Mouse (Mus musculus) heart, embryonic 13.5 days (tissue): ENCODE measurements around the gene Rab22a. TPM values are rescaled to one million over a fixed set of nuclear protein-coding genes. Genes with fewer than 3 reads are reported as not detected.
A peak's percentile ranks its signal among the peaks of the same experiment; 100 is the strongest.
"Not testable (repeated sequence)": the region's sequence is repeated elsewhere in the genome, so short reads cannot be mapped to it uniquely, and the experiment has no call there.

Source experiments
- ATAC-seq: fragments of 200-750 bp; cut with Nextera tagmentation; 2 replicates; pipeline ENCODE4 v1.8.0; 2017; ENCODE audit warnings: moderate TSS enrichment; ENCODE audit not compliant: insufficient number of reproducible peaks, low FRiP score, low TSS enrichment; ENCODE audit errors: extremely low read depth
- H3K27ac ChIP-seq: fragments of 300-500 bp; sonication (generic); replicated peaks from 2 replicates; pipeline ENCODE4 v1.5.1; 2015; ENCODE audit warnings: moderate library complexity, mild to moderate bottlenecking, inconsistent platforms
- H3K27me3 ChIP-seq: fragments of 300-500 bp; sonication (generic); replicated peaks from 2 replicates; pipeline ENCODE4 v1.6.1; 2015; ENCODE audit warnings: mild to moderate bottlenecking, inconsistent platforms
- H3K36me3 ChIP-seq: fragments of 300-500 bp; sonication (generic); 2 replicates; pipeline ENCODE4 v1.6.1; 2015; ENCODE audit warnings: mild to moderate bottlenecking, inconsistent platforms
- H3K4me1 ChIP-seq: fragments of 300-500 bp; sonication (generic); 2 replicates; pipeline ENCODE4 v1.6.1; 2015; ENCODE audit warnings: inconsistent platforms
- H3K4me2 ChIP-seq: fragments of 300-500 bp; sonication (generic); 2 replicates; pipeline ENCODE4 v1.6.1; 2015; ENCODE audit warnings: inconsistent platforms, mild to moderate bottlenecking, moderate library complexity
- H3K4me3 ChIP-seq: fragments of 300-500 bp; sonication (generic); 2 replicates; pipeline ENCODE4 v1.5.1; 2015; ENCODE audit warnings: moderate library complexity, mild to moderate bottlenecking, inconsistent platforms
- H3K9ac ChIP-seq: fragments of 300-500 bp; sonication (generic); 2 replicates; pipeline ENCODE4 v1.6.1; 2015; ENCODE audit warnings: inconsistent platforms, mild to moderate bottlenecking, moderate library complexity
- H3K9me3 ChIP-seq: fragments of 300-500 bp; sonication (generic); 2 replicates; pipeline ENCODE4 v1.6.1; 2016; ENCODE audit warnings: inconsistent platforms
- WGBS: fragments of 180-500 bp; shearing (Covaris S2); methylation state at CpG from one replicate; pipeline ENCODE4 v1.1.7; 2015; ENCODE audit warnings: mixed read lengths; 5-methylcytosine and 5-hydroxymethylcytosine counted together
- polyA plus RNA-seq: library from polyadenylated mRNA; unstranded; fragments of >200 nt; fragmentation: Nextera tagmentation; extraction: Ambion mirVana; gene quantifications from 2 replicates; pipeline ENCODE4 v1.2.1, GENCODE M21; 2015

The Rab22a gene
- polyA plus RNA-seq, 1 experiment from 2014 or later = 25.5 TPM

GRCm38 (mm10) chr2:173702096-173702866 lies 42.7 kb downstream of the Rab22a start:
- Histone ChIP-seq H3K9ac (peak overlapping the region; percentile 58; the same call in 1 of the 2 replicates), H3K27me3 (no peaks in the 10 kb centered on the region), H3K4me2 (no peak overlapping the region), H3K27ac (peak overlapping the region; percentile 75), H3K9me3 (no peaks in the 10 kb centered on the region), H3K4me1 (peaks cover 41% of the 10 kb centered on the region), H3K4me3 (no peak overlapping the region), H3K36me3 (peaks cover 70% of the 10 kb centered on the region)
- no peak for ATAC-seq
- 60% methylated on average over 16 of the region's 16 CpGs for WGBS

GRCm38 (mm10) chr2:173702867-173703237 lies 43.3 kb downstream of the Rab22a start:
- H3K4me3 ChIP-seq = no peak overlapping the region
- H3K4me1 ChIP-seq = peaks cover 41% of the 10 kb centered on the region
- no peak overlapping the region for H3K4me2 ChIP-seq
- no peaks in the 10 kb centered on the region for H3K27me3 ChIP-seq
- 78% methylated on average over 12 of the region's 12 CpGs for WGBS
- no peaks in the 10 kb centered on the region for H3K9me3 ChIP-seq
- no peak overlapping the region for H3K9ac ChIP-seq
- no peak for ATAC-seq
- H3K27ac ChIP-seq = peak overlapping the region; percentile 75
- H3K36me3 ChIP-seq = peaks cover 68% of the 10 kb centered on the region

- Histone ChIP-seq H3K9me3 (no peaks in the 10 kb centered on the region), H3K4me3 (no peak overlapping the region), H3K27ac (0 out of 2 replicates have a peak overlapping the region, but pooled peaks have one; percentile 0), H3K4me1 (peaks cover 40% of the 10 kb centered on the region), H3K9ac (peak overlapping the region; percentile 8; the same call in 1 of the 2 replicates), H3K27me3 (no peaks in the 10 kb centered on the region), H3K4me2 (0 out of 2 replicates have a peak overlapping the region, but pooled peaks have one; percentile 15), H3K36me3 (peaks cover 50% of the 10 kb centered on the region)
- ATAC-seq = no peak
- 69% methylated on average over 15 of the region's 15 CpGs for WGBS
These were observed 46.4 kb downstream of the Rab22a start for GRCm38 (mm10) chr2:173705827-173706551.

GRCm38 (mm10) chr2:173707626-173708025 lies 48.1 kb downstream of the Rab22a start:
- peaks cover 37% of the 10 kb centered on the region for H3K36me3 ChIP-seq
- ATAC-seq, H3K9me3 ChIP-seq, H3K4me2 ChIP-seq, H3K4me3 ChIP-seq, H3K9ac ChIP-seq, H3K27me3 ChIP-seq, H3K27ac ChIP-seq: not testable (repeated sequence)
- peaks cover 24% of the 10 kb centered on the region for H3K4me1 ChIP-seq

- ATAC-seq = no peak
- WGBS = 76% methylated on average over 6 of the region's 6 CpGs
- Histone ChIP-seq H3K9ac (no peak overlapping the region), H3K27me3 (no peaks in the 10 kb centered on the region), H3K4me3 (no peak overlapping the region), H3K4me1 (peaks cover 14% of the 10 kb centered on the region), H3K36me3 (peaks cover 17% of the 10 kb centered on the region), H3K27ac (no peak overlapping the region), H3K9me3 (no peaks in the 10 kb centered on the region), H3K4me2 (no peak overlapping the region)
These were observed 50.6 kb downstream of the Rab22a start for GRCm38 (mm10) chr2:173710193-173710592.

- H3K4me1 ChIP-seq = no peaks in the 10 kb centered on the region
- no peak overlapping the region for H3K9ac ChIP-seq
- peaks cover 11% of the 10 kb centered on the region for H3K36me3 ChIP-seq
- H3K27me3 ChIP-seq = no peaks in the 10 kb centered on the region
- no peaks in the 10 kb centered on the region for H3K9me3 ChIP-seq
- H3K27ac ChIP-seq = no peak overlapping the region
- H3K4me3 ChIP-seq = no peak overlapping the region
- no peak for ATAC-seq
- H3K4me2 ChIP-seq = no peak overlapping the region
- 61% methylated on average over 10 of the region's 10 CpGs for WGBS
These were observed 53.1 kb downstream of the Rab22a start for GRCm38 (mm10) chr2:173712656-173713055.

GRCm38 (mm10) chr2:173713241-173713640 lies 53.7 kb downstream of the Rab22a start:
- 59% methylated on average over 4 of the region's 4 CpGs for WGBS
- Histone ChIP-seq H3K27ac (no peak overlapping the region), H3K36me3 (peaks cover 5% of the 10 kb centered on the region; the same call in 1 of the 2 replicates), H3K4me1 (no peaks in the 10 kb centered on the region), H3K9me3 (no peaks in the 10 kb centered on the region), H3K4me2 (no peak overlapping the region), H3K27me3 (no peaks in the 10 kb centered on the region), H3K9ac (no peak overlapping the region), H3K4me3 (no peak overlapping the region)
- no peak for ATAC-seq

GRCm38 (mm10) chr2:173714620-173715218 lies 55.2 kb downstream of the Rab22a start:
- no peak overlapping the region for H3K4me2 ChIP-seq
- H3K4me3 ChIP-seq = no peak overlapping the region
- 65% methylated on average over 8 of the region's 8 CpGs for WGBS
- no peaks in the 10 kb centered on the region for H3K36me3 ChIP-seq
- H3K9ac ChIP-seq = no peak overlapping the region
- no peaks in the 10 kb centered on the region for H3K4me1 ChIP-seq
- no peak overlapping the region for H3K27ac ChIP-seq
- H3K27me3 ChIP-seq = no peaks in the 10 kb centered on the region
- no peak for ATAC-seq
- H3K9me3 ChIP-seq = no peaks in the 10 kb centered on the region

GRCm38 (mm10) chr2:173716966-173717365 lies 57.4 kb downstream of the Rab22a start:
- H3K27me3 ChIP-seq = no peaks in the 10 kb centered on the region
- no peaks in the 10 kb centered on the region for H3K36me3 ChIP-seq
- ATAC-seq = no peak
- no peak overlapping the region for H3K9ac ChIP-seq
- WGBS = 85% methylated on average over 5 of the region's 5 CpGs
- H3K9me3 ChIP-seq = no peaks in the 10 kb centered on the region
- H3K27ac ChIP-seq = no peak overlapping the region
- no peaks in the 10 kb centered on the region for H3K4me1 ChIP-seq
- H3K4me2 ChIP-seq = no peak overlapping the region
- H3K4me3 ChIP-seq = no peak overlapping the region

GRCm38 (mm10) chr2:173719115-173719514 lies 59.6 kb downstream of the Rab22a start, which contains the start of gene 1700010B08Rik:
Gene 1700010B08Rik (plus strand): TSS chr2:173719415.
- not testable (repeated sequence) for ATAC-seq, H3K27me3 ChIP-seq, H3K27ac ChIP-seq, H3K4me1 ChIP-seq, H3K9me3 ChIP-seq, H3K36me3 ChIP-seq, H3K9ac ChIP-seq, H3K4me2 ChIP-seq, H3K4me3 ChIP-seq
- 75% methylated on average over 6 of the region's 7 CpGs for WGBS

- no peak for ATAC-seq
- Histone ChIP-seq H3K36me3 (no peaks in the 10 kb centered on the region), H3K4me1 (peaks cover 4% of the 10 kb centered on the region; the same call in 1 of the 2 replicates), H3K4me3 (no peak overlapping the region), H3K9me3 (no peaks in the 10 kb centered on the region), H3K27me3 (no peaks in the 10 kb centered on the region), H3K27ac (no peak overlapping the region), H3K4me2 (no peak overlapping the region), H3K9ac (no peak overlapping the region)
- 67% methylated on average over 11 of the region's 11 CpGs for WGBS
These were observed 62.8 kb downstream of the Rab22a start for GRCm38 (mm10) chr2:173722251-173722857.
